Mouse (Mus musculus) CD4-positive, CD25-positive, alpha-beta regulatory T cell, adult 4 months (primary cell): ENCODE measurements around the gene Mcfd2. TPM values are rescaled to one million over a fixed set of nuclear protein-coding genes. Genes with fewer than 3 reads are reported as not detected.

Source experiments
- ATAC-seq: one replicate; pipeline ENCODE4 v1.8.0; 2017
- polyA plus RNA-seq, 2 experiments: library from polyadenylated mRNA; unstranded; fragments of 100-300 nt; shearing (Covaris generic); gene quantifications; one replicate each; pipeline ENCODE4 v1.2.1; 2017

The Mcfd2 gene
- polyA plus RNA-seq, 2 experiments from 2014 or later, result 34.0 to 43.8 TPM

DNA sequence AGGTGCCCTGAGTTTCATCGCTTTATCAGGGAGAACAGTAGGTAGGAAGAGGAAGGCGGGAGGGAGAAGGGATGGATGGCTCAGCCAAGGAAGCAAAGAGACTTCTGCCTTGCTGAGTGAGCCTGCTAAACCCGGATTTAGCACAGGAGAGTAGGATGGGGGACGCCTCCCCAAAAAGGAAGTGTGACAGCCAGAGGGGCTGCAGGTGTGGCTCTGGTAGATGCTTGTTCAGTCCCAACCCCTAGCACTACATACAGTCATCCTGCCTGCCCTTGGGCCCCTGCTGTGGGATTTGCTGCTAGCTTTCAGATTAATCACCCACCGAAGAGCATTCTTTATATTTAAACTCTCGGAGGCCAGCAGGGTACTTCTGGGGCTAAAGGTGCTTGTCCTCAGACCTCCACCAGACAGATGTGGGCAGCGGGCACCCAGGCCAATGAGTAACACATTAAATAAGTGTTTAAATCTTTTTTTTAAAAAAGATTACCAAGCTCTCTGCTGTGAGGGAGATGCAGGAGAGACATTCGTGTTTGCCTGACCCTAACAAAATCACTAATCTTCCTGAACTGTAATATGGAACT is 21.6 kb upstream of the Mcfd2 start:
- no peak for ATAC-seq

GRCm38 (mm10) chr17:87286481-87287143 is 20.9 kb upstream of the Mcfd2 start:
- ATAC-seq, result no peak

GRCm38 (mm10) chr17:87285731-87286465 is 20.2 kb upstream of the Mcfd2 start:
- ATAC-seq, result no peak

- ATAC-seq, result no peak
Measured at GRCm38 (mm10) chr17:87284482-87285040, 18.8 kb upstream of the Mcfd2 start.

- peak; percentile 67 for ATAC-seq
Measured at GRCm38 (mm10) chr17:87283755-87284481, 18.2 kb upstream of the Mcfd2 start.

GRCm38 (mm10) chr17:87283055-87283754 is 17.5 kb upstream of the Mcfd2 start:
- ATAC-seq, result peak; percentile 33

- ATAC-seq, result peak; percentile 69
Measured at GRCm38 (mm10) chr17:87282706-87283053, 16.9 kb upstream of the Mcfd2 start, which contains the start of gene Ttc7. Gene Ttc7, plus strand, starts transcription at chr17:87282886.

DNA sequence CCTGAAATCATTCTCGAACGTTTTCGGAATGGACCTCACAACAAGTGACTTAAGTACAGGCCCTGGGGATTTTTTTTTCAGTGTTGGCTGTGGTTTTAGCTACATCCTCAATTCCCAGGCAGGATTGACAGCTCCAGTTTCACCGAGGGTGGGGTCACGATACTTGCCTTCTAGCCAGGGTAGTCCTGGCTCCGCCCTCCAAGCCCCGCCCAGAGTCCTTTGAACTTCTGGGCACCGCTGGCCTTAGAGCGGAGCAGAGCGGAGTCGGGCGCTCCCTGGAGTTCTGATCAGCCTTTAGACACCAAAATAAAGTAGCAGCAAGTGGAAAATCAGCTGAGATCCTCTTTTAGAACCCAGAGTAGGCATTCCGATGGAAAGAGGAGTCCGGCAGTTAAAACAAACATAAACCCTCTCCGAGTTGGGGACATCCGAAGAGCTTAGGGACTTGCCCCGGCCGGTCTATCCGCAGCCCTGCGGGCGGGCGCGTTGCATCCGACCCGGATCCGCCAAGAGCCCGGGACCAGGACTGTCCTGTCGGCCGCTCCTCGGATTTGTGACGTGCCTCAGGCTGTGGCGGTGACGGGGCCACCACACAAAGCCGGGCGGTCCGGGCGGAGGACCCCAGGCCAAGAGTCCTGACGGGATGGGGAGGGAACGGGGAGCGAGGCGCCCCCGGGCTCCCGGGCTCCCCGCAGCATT is 16.4 kb upstream of the Mcfd2 start:
- peak; percentile 53 for ATAC-seq

DNA sequence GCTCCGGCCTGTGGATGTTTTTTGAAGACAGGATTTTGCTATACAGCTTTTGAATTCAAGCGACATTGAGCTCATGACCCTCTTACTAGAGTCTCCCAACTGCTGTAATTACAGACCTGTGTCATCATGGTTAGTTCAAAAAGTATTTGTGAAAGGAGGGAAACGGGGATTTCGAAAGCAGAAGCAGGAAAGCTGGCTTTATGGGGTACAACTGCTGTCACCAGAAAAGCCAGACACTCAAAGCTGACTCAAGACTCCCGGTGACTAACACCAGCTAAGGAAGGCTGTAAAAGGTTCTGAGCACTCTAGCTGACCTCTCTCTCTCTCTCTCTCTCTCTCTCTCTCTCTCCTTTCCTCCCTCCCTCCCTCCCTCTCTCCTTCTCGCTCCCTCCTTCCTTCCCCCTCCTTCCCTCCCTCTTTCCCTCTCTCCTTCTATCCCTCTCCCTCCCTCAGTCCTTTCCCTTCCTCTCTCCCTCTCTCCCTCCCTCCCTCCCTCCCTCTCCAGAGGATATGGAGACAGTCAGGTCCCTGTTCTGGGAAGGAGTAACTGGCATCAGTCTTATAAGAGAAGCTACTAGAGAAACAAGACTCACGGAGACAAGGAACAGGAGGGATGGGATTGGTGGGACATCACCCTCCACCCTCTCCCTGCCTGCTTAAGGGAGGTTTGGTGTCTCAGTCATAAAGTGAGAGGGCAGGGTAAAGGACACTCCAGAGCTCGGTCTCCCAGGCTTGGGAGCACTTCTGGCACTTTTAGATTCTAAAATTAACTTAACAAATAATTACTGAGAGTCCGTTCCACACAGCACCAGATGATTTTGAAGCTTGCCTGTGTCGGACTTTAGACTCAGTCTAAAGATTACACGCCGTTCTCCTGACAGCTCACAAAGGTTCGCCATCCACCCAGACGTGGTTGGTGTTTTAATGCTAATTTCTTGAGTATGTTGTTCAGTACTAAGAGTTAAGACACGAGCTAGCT is 9.9 kb upstream of the Mcfd2 start:
- no peak for ATAC-seq

- no peak for ATAC-seq
Measured at GRCm38 (mm10) chr17:87269454-87269853, 3.7 kb upstream of the Mcfd2 start.

DNA sequence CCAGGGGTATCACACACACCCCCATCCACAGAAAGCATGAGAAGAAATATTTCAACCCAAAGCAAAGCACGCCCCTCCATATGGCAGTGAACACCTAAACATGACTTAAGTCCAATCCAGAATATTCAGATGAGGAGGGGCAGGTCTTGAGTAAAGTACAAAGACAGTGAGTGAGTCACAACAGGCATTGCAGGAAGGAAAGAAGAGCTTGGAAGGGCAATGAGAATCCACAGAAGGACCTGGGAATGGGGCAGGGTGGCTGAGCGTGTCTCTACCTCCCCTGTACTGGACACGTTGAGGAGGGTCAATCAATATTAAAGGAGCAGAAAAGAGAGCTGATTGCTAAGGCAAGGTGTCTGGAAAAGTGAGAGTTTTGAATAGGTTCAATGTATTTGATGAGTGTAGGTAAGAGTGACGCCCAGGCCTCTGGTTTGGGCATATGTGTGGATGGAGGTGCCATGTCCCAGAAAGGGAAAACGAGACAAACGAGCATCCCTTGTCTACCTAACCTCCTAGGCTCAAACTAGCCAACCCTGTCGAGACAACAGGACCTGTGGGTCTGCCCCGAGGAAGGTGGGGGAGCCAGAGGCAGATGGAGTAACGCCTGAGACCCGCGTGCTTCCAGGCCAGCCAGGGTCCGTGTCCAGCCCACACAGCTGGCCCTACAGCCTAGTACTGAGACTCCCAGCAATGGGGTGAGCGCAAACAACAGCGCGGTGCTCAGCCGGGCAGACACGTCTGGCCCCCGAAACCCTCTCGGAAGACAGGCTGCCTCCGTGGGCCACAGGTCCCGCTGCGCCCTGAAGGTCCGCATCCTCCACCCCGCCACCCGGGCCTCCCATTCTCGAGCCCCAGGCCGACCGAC is 576 bp downstream of the Mcfd2 start:
- ATAC-seq, result peak; percentile 59

- ATAC-seq, result no peak
Measured at GRCm38 (mm10) chr17:87264054-87264830, 1.5 kb downstream of the Mcfd2 start.

GRCm38 (mm10) chr17:87263401-87263800 is 2.3 kb downstream of the Mcfd2 start:
- no peak for ATAC-seq

GRCm38 (mm10) chr17:87255672-87256071 is 10.1 kb downstream of the Mcfd2 start:
- ATAC-seq, result no peak

DNA sequence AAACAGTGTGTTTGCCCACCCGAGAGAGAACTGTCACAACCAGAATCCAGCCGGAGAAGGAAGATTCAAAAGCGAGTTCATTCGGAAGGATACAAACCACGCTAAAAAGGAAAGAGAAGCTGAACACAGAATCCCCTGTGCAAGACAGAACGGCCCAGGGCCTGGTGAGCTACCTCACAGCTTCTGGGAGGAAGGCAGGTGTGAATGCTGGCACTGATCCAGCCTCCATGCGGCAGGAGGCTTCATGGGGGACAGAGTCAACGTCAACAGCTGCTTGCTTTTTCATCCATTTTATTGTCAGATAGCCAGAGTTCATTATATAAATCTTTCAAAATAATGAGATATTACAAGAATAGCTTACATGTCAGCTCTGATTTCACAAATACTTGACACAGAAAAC is 11.4 kb downstream of the Mcfd2 start:
- ATAC-seq, result no peak

GRCm38 (mm10) chr17:87246103-87246502 is 19.6 kb downstream of the Mcfd2 start:
- no peak for ATAC-seq

DNA sequence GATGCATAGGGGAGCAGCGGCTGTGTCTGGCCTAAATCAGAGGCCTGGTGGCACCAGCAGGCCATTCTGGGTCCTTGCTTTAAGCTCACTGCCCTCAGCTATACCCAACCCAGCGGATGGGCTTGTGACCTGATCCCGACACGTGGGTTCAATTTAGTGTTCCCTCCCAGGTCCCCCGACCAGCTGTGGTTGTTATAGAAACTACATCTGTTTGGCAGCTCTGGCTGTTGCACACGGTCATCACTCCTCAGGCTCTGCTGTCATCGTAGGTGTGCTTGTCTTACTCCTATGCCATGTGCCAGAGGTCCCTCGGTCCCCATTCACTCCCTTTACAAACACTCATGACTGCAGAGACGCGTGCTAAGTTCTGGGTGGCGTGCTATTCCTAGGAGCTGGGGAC is 27.9 kb downstream of the Mcfd2 start:
- ATAC-seq, result no peak
